Mouse (Mus musculus) forebrain, embryonic 16.5 days (tissue): ENCODE results near the gene Zkscan7. TPM values are rescaled to one million over a fixed set of nuclear protein-coding genes. Genes with fewer than 3 reads are reported as not detected.

ENCODE experiments used
- ATAC-seq: fragments of 200-750 bp; cut with Nextera tagmentation; 2 replicates; pipeline ENCODE4 v1.8.0; 2017; ENCODE audit warnings: mild to moderate bottlenecking, moderate library complexity
- H3K27ac ChIP-seq: fragments of 300-500 bp; sonication (generic); 2 replicates; pipeline ENCODE4 v1.5.1; 2014; ENCODE audit warnings: low read length, control low read depth
- H3K27me3 ChIP-seq: fragments of 300-500 bp; sonication (generic); replicated peaks from 2 replicates; pipeline ENCODE4 v1.6.1; 2014; ENCODE audit warnings: low read length; ENCODE audit not compliant: control insufficient read depth, insufficient read depth
- H3K36me3 ChIP-seq: fragments of 300-500 bp; sonication (generic); 2 replicates; pipeline ENCODE4 v1.6.1; 2014; ENCODE audit not compliant: control insufficient read depth, insufficient read depth
- H3K4me1 ChIP-seq: fragments of 300-500 bp; sonication (generic); replicated peaks from 2 replicates; pipeline ENCODE4 v1.6.1; 2014; ENCODE audit warnings: low read length; ENCODE audit not compliant: control insufficient read depth, insufficient read depth
- H3K4me2 ChIP-seq: fragments of 300-500 bp; sonication (generic); 2 replicates; pipeline ENCODE4 v1.6.1; 2014; ENCODE audit warnings: mild to moderate bottlenecking, low read length, control low read depth
- H3K4me3 ChIP-seq: fragments of 300-500 bp; sonication (generic); replicated peaks from 2 replicates; pipeline ENCODE4 v1.5.1; 2014; ENCODE audit warnings: mild to moderate bottlenecking, low read length, control low read depth
- H3K9ac ChIP-seq: fragments of 300-500 bp; sonication (generic); replicated peaks from 2 replicates; pipeline ENCODE4 v1.6.1; 2014; ENCODE audit warnings: low read depth, low read length, control low read depth
- H3K9me3 ChIP-seq: fragments of 300-500 bp; sonication (generic); 2 replicates; pipeline ENCODE4 v1.6.1; 2016; ENCODE audit warnings: low read length; ENCODE audit not compliant: control insufficient read depth
- WGBS: fragments of 180-500 bp; shearing (Covaris S2); extraction: QIAGEN DNeasy Blood & Tissue Kit; methylation state at CpG from one replicate; pipeline ENCODE4 v1.1.7; 2014; 5-methylcytosine and 5-hydroxymethylcytosine counted together
- polyA plus RNA-seq: library from polyadenylated mRNA; unstranded; fragments of >200 nt; fragmentation: Nextera tagmentation; extraction: Ambion mirVana; gene quantifications from 2 replicates; pipeline ENCODE4 v1.2.1, GENCODE M21; 2015

The Zkscan7 gene
- polyA plus RNA-seq, 1 experiment from 2014 or later, result 5.8 TPM

- WGBS, result 65% methylated on average over 1 of the region's 1 CpGs
- ATAC-seq, result no peak
- H3K9ac ChIP-seq, result no peak overlapping the region
- no peaks in the 10 kb centered on the region for H3K27me3 ChIP-seq
- H3K36me3 ChIP-seq, result no peaks in the 10 kb centered on the region
- H3K4me1 ChIP-seq, result no peaks in the 10 kb centered on the region
- H3K4me3 ChIP-seq, result no peak overlapping the region
- no peaks in the 10 kb centered on the region for H3K9me3 ChIP-seq
- H3K27ac ChIP-seq, result no peak overlapping the region
- H3K4me2 ChIP-seq, result no peak overlapping the region
Measured at GRCm38 (mm10) chr9:122874653-122875052, 10.8 kb upstream of the Zkscan7 start.

- no peak overlapping the region for H3K4me2 ChIP-seq
- no peaks in the 10 kb centered on the region for H3K36me3 ChIP-seq
- H3K9me3 ChIP-seq, result no peaks in the 10 kb centered on the region
- no peak overlapping the region for H3K27ac ChIP-seq
- H3K27me3 ChIP-seq, result no peaks in the 10 kb centered on the region
- no peak overlapping the region for H3K9ac ChIP-seq
- no peaks in the 10 kb centered on the region for H3K4me1 ChIP-seq
- no peak for ATAC-seq
- H3K4me3 ChIP-seq, result no peak overlapping the region
- WGBS, result 94% methylated on average over 2 of the region's 2 CpGs
Measured at GRCm38 (mm10) chr9:122875145-122875544, 10.3 kb upstream of the Zkscan7 start.

- Histone ChIP-seq H3K27ac (peak overlapping the region; percentile 39), H3K9me3 (no peaks in the 10 kb centered on the region), H3K36me3 (peaks cover 4% of the 10 kb centered on the region; the same call in 1 of the 2 replicates), H3K4me1 (peaks cover 9% of the 10 kb centered on the region), H3K9ac (peak overlapping the region; percentile 86), H3K4me3 (peak overlapping the region; percentile 83), H3K27me3 (no peaks in the 10 kb centered on the region), H3K4me2 (peak overlapping the region; percentile 83)
- WGBS, result 6% methylated on average over 54 of the region's 54 CpGs
- ATAC-seq, result peak; percentile 95
Measured at GRCm38 (mm10) chr9:122886372-122887179, 1.1 kb downstream of the Zkscan7 start.

GRCm38 (mm10) chr9:122901047-122901446, 15.6 kb downstream of the Zkscan7 start:
- no peak overlapping the region for H3K4me2 ChIP-seq
- H3K27me3 ChIP-seq, result no peaks in the 10 kb centered on the region
- 97% methylated on average over 2 of the region's 2 CpGs for WGBS
- H3K4me3 ChIP-seq, result no peak overlapping the region
- no peak for ATAC-seq
- H3K4me1 ChIP-seq, result peaks cover 6% of the 10 kb centered on the region
- no peak overlapping the region for H3K27ac ChIP-seq
- H3K9ac ChIP-seq, result no peak overlapping the region
- H3K9me3 ChIP-seq, result peaks cover under 1% of the 10 kb centered on the region; the same call in 1 of the 2 replicates
- peaks cover 1% of the 10 kb centered on the region for H3K36me3 ChIP-seq

- Histone ChIP-seq H3K4me3 (peak overlapping the region; percentile 49), H3K4me1 (peaks cover 6% of the 10 kb centered on the region), H3K27me3 (no peaks in the 10 kb centered on the region), H3K4me2 (peak overlapping the region; percentile 72), H3K9me3 (no peaks in the 10 kb centered on the region), H3K27ac (no peak overlapping the region; the same call in 1 of the 2 replicates), H3K9ac (peak overlapping the region; percentile 71), H3K36me3 (peaks cover 6% of the 10 kb centered on the region; the same call in 1 of the 2 replicates)
- 12% methylated on average over 32 of the region's 32 CpGs for WGBS
- ATAC-seq, result peak; percentile 98
Measured at GRCm38 (mm10) chr9:122902717-122903535, 17.4 kb downstream of the Zkscan7 start.

- WGBS, result 20% methylated on average over 3 of the region's 3 CpGs
- Histone ChIP-seq H3K4me3 (peak overlapping the region; percentile 66), H3K9me3 (no peaks in the 10 kb centered on the region), H3K4me1 (peaks cover 5% of the 10 kb centered on the region), H3K4me2 (peak overlapping the region; percentile 60), H3K27me3 (no peaks in the 10 kb centered on the region), H3K9ac (peak overlapping the region; percentile 88), H3K36me3 (peaks cover 25% of the 10 kb centered on the region), H3K27ac (no peak overlapping the region)
- ATAC-seq, result peak; percentile 22
Measured at GRCm38 (mm10) chr9:122922436-122922835, 37.0 kb downstream of the Zkscan7 start.

GRCm38 (mm10) chr9:122922936-122923381, 37.5 kb downstream of the Zkscan7 start, which contains the start of gene Zfp105:
TSS of gene Zfp105 (plus strand) at chr9:122923072.
- Histone ChIP-seq H3K27ac (peak within 1 kb of the TSS; percentile 69; the same call in 1 of the 2 replicates), H3K9me3 (no peaks in the 10 kb centered on the region), H3K9ac (peak within 1 kb of the TSS; percentile 88), H3K27me3 (no peaks in the 10 kb centered on the region), H3K36me3 (peaks cover 30% of the 10 kb centered on the region), H3K4me1 (peaks cover 5% of the 10 kb centered on the region), H3K4me3 (peak within 1 kb of the TSS; percentile 66), H3K4me2 (peak within 1 kb of the TSS; percentile 60)
- under 1% methylated on average over 43 of the region's 43 CpGs for WGBS
- peak; percentile 99 for ATAC-seq

GRCm38 (mm10) chr9:122928915-122929314, 43.4 kb downstream of the Zkscan7 start:
- WGBS, result 97% methylated on average over 3 of the region's 3 CpGs
- H3K9ac ChIP-seq, result no peak overlapping the region
- ATAC-seq, result no peak

More at GRCm38 (mm10) chr9:122928915-122929314, 43.4 kb downstream of the Zkscan7 start:
- 0 out of 2 replicates have a peak, but pooled peaks cover 2% of the 10 kb centered on the region for H3K9me3 ChIP-seq
- H3K4me2 ChIP-seq, result no peak overlapping the region
- H3K36me3 ChIP-seq, result peaks cover 65% of the 10 kb centered on the region
- H3K4me1 ChIP-seq, result peaks cover under 1% of the 10 kb centered on the region
- H3K4me3 ChIP-seq, result no peak overlapping the region
- H3K27me3 ChIP-seq, result no peaks in the 10 kb centered on the region
- H3K27ac ChIP-seq, result no peak overlapping the region
